Mouse (Mus musculus): ENCODE results near the gene Scn4a.
"Not testable (repeated sequence)": the region's sequence is repeated elsewhere in the genome, so short reads cannot be mapped to it uniquely, and the experiment has no call there.

Gene Scn4a

DNA sequence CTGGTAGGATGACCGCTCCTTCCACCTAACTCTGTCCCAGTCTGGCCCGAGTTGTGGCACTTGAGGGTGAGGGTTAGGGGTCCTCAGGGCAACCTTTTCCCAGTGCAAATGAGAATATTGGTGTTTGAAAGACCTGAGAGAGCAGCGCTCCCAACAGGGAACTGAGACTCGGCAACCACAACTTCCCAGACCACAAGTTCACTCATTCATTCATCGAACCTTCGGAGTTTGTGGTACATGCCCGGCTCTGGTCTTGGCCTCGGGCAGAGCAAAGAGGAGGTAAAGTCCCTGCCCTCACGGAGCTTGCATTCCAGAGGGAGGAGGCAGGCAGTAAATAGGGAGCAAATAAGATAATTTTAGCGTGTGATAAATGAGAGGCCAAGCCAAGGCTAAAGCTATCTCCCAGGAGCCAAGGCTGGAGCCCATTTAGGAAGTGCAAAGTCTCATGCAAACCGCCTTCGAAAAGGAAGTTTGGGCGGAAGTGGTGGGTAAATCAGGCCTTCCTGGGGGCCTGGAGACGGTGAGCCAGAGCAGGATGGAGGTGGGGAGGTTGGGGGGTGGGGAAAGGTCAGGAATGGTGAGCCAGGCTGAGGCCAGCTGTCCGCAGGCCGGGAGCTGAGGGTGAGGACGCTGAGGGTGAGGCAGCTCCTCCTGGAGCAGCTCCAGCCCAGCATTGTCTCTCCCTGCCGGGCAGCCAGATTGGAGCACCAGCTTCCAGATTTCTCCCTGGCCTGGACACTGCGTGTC is 2.5 kb upstream of the Scn4a start:
- no peak for DNase-seq (ENCODE audit: low read depth)

DNA sequence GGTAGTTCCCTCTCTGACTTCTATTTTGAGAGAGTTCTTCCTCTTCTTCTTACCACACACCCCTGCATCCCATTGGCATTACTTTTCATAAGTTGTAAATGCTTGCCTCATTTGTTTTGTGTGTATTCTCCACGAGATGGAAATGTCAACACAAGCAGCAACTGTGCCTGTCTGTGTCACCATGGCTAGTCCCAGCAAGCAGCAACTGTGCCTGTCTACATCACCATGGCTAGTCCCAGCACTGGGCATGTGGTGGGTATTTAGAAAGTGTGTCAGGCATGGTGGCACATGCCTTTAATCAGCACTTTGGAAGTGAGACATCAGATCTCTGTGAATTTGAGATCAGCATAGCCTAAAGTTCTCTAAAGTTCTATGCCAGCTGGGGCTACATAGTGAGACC is 1.1 kb upstream of the Scn4a start:
- no peak for DNase-seq (ENCODE audit: low read depth)

DNA sequence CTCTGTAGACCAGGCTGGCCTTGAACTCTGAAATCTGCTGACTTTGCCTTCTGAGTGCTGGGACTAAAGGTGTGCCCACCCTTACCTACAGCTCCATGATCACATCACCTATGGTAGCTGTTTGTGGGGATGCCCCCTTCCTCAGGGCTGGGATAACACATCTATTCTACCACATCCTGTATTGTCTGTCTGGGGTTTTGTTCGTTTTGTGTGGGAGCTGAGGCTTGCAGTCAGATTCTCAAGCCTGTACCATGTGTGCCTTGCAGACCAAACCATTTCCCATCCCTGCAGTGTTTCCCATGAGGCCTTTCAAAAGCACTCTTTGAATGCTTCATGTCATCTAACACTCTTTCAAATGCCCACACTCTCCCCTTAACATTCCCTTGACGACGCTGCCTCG is 1.1 kb downstream of the Scn4a start:
- no peak for DNase-seq (ENCODE audit: low read depth)

DNA sequence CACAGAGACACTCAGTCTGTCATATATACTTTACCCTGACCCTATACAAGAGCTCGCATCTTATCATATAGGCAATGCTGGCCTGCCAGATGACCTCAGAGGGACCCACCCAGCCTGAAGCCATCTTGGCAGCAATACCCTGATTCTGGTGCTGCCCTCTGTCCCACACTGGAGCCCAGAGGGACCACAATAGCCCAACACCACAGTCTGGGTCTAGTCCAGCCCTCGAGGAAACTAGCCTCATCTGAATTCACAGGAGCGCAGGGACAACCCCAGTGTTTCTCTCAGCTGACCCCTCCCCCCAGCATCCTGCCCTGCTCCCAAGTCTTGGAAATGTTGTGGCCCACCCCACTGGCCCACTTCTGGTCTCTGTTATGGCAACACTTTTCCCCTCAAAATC is 1.8 kb downstream of the Scn4a start:
- DNase-seq (ENCODE audit: low read depth), result no peak

DNA sequence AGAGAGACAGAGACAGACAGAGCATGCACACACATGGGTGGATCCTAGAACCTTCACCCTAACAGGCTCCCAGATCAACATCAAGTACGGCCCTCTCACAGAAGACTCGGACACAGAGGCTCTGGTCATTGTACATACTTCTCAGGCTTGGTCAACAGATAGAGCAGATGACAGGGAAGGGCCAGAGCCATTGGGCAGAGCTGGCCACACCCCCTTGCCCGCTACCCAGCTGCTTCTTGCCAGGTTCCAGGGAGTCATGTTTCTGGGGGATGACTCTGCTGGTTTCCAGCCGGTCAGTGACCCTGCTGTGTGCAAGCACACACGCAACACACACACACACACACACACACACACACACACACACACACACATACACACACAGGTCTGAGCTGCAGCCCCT is 2.2 kb downstream of the Scn4a start:
- no peak for DNase-seq (ENCODE audit: low read depth)

DNA sequence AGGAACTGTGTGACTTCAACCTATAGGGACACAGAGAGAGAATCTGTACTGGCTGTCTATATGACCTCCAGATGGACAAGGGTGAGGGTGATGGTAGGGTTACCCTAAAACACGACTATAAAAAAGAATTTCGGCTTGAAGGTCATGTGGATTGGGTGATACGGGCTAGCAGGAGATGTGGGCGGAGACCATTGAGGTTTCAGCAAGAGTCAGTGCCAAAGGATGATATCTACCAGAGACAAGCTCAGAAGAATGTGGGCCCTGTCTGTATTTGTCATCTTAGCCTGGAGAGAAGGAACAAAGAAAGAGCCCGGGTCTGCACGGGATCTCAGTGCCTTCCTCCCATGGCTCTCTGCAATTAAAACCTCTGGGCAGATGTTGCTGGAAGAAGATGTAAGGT is 3.3 kb downstream of the Scn4a start:
- DNase-seq (ENCODE audit: low read depth), result no peak

DNA sequence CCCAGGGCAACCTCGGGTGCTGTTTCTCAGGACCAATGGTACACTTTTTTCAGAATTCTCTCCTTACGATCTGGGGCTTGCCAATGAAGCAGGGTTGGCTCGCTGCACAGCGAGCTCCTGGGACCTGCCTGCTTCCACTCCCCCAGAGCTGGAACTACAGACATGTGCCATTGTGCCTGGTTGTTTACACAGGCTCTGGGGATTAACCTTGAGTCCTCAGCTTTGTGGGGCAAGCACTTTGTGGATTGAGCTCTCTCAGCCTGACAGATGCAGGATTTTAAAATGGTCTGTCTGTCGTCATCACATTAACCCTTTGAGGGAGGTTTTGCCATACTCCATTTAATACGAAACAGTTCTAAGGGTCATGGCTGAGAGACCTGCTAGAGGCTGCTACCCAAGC is 8.2 kb downstream of the Scn4a start:
- DNase-seq (ENCODE audit: low read depth), result no peak

DNA sequence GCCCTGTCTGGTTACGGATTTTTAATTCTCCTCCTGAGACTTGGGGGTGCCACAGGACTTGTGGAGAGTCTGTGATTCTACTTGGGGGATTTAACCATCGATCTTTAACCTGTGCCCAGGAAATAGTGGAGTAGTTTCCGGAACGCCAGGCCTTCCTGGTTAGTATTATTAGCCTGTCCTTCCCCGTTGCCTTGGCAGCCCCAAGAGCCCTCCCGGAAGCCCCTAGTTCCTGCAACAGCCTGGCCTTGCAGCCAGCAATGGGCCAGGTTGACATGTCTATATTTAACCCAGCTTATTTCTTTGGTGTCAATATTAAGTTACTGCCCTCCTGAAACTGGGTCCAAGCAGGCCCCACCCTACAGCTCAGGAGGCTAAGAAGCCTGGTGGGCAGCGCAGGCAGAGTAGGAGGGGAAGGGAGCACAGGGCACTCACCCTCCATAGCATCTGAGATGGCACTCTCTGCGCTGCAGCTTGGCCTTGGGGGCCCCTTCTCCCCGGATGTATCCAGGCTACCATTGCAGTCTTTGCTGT is 12.0 kb downstream of the Scn4a start:
- no peak for DNase-seq (ENCODE audit: low read depth)

DNA sequence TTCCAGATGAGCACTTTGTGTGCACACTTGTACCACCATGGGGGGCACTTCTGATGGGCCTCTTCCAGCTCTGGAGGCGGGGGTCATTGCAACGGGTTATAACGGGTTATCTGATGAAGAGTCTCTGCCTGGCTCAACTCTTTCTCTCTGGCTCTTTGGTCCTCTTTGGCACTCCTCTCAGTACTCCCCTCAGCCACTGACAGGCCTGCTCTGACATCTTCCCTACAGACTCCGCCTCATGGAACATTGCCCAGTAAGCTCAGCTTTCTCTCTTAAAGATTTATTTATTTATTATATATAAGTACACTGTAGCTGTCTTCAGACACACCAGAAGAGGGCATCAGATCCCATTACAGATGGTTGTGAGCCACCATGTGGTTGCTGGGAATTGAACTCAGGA is 13.8 kb downstream of the Scn4a start:
- DNase-seq (ENCODE audit: low read depth), result not testable (repeated sequence)

DNA sequence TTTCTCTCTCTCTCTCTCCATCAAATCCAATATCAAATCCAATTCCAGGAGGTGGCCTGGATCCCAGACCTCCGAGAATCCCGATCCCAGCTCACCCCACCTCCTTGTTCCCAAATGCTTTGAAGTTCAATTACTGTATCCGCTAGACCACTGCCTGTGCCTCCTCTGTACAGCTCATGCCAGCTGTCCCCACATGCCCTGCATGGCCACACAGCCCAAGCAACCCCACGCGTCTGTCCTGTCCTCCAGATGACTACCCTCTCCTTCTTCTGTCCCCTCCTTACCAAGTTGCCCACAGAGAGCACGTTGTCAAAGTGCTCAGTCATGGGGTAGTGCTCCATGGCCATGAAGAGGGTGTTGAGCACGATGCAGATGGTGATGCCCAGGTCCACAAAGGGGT is 14.2 kb downstream of the Scn4a start:
- no peak for DNase-seq (ENCODE audit: low read depth)

DNA sequence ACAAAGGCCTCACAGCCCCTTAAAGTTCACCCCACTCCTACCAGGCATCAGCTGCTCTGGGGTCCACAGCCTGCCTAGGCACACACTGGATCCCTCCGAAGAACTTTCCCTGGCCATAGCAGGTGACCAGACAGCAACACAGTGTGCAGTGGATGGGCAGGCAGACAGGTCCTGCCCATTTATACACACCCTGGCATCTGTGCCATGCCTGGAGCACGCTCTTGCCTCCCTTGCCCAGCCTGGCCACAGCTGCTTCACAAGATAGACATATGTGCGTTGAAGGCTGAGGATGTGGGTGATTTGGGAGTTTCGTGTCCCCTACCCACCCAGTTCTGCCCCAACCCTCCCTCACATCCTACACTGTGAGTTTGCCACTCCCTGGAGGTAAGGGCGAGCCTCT is 15.1 kb downstream of the Scn4a start:
- DNase-seq (ENCODE audit: low read depth), result no peak

DNA sequence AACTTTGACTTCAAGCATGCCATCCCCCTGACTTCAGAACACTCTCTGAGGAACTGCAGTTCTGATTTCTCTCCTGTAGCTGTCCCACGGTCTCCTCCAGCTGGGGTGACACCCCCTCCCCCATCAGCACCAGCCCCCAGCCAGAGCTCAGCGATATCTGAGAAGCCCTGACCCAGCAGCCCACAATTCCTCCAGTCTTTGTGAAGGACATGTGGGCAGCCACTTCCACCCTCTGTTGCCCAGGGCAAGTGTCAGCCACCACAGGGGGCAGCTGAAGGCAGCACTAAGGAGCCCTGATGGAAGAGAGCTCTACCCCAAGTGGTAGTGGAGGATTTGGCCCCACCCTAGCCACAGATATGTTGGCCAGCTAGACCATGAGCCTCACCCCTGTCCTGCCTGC is 19.0 kb downstream of the Scn4a start:
- DNase-seq (ENCODE audit: low read depth), result no peak

DNA sequence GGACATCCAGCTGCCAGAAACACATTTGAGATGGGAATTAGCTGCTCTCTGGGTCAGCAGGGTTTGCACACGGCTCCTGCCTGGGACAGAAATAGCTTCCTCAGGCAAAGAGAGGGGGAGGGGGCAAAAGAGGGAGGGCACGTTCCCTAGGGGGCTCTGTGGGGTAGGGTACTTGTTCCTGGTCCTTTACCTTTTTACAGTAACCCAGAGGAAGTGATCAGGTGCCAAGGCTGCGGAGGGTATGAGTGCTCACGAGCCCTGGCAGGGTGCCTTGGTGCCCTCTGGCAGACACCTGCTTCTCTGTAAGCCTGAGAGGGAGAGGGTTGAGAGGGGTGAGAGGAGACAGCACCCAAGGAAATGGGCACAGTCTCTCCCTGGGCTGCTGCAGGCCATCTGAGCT is 20.6 kb downstream of the Scn4a start:
- no peak for DNase-seq (ENCODE audit: low read depth)

DNA sequence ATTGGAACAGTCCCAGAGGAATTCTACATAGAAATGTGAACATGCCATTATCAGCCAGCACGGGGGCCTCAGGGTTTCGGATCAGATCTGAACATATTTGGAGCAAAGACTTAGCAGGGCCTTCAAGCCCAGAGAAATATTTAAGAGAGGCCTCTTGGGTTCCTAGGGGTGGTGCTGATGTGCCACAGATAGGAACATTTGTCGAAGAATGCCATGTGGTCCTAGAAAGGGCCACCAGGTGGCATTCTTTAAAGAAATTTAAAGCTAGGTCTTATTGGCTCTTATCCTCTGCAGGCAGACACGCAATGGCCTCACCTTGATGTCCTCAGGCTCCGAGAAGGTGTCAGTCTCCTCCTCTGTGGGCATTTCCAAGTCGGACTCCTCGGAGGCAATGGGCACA is 23.4 kb downstream of the Scn4a start:
- peak; percentile 22 for DNase-seq (ENCODE audit: low read depth)

DNA sequence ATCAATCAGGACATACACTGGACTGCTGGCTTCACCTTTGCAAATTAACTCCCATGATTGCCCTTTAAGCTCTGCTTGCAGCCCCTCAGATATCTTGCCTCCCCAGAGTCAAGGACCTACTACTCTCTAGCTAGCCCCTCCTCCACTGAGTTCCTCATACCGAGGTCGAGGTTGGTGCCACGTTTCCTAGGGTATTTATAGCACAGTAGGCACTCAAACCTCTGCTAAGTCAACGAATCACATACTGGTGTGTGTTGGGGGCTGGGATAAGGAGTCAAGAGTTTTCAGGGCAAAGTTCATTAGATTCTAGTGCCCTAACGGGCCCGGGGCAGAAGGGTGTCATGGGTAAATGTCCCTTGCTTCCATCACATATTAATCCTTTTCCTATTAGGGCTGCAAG is 24.0 kb downstream of the Scn4a start:
- DNase-seq (ENCODE audit: low read depth), result no peak

DNA sequence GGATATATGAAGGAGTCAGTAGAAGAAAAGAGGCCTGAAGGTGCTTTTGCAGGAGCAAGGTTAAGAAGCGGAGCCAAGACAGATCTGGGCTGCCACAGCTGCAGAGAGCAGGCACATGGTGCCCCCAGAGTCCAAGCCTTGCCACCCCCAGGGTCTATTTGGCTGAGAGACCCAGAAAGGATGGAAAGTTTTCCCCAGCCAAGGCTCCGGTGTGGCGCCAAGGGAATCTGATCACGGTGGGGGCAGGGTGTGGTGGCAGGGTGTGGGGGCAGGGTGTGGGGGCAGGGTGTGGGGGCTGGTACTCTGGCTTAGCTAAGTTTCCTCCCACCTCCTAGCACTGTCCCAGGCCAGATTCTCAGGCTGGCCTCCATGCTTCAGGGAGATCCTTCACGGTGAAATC is 24.6 kb downstream of the Scn4a start:
- DNase-seq (ENCODE audit: low read depth), result no peak

DNA sequence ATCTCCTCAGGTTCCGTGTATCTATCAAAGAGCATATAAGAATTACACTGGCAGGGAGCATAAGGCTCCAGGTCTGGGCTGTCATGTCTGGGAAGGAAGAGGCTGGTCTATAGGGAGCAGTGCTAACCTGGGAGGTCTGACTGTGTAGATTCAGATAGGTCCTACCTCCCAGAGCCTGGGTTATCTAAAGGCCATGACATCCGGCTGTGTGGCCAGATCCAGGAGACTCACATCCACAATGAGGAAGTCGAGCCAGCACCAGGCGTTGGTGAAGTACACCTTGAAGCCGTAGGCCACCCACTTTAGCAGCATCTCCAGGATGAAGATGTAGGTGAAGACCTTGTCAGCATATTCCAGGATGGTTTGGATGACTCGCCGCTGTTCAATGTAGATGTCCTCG is 26.6 kb downstream of the Scn4a start:
- no peak for DNase-seq (ENCODE audit: low read depth)

DNA sequence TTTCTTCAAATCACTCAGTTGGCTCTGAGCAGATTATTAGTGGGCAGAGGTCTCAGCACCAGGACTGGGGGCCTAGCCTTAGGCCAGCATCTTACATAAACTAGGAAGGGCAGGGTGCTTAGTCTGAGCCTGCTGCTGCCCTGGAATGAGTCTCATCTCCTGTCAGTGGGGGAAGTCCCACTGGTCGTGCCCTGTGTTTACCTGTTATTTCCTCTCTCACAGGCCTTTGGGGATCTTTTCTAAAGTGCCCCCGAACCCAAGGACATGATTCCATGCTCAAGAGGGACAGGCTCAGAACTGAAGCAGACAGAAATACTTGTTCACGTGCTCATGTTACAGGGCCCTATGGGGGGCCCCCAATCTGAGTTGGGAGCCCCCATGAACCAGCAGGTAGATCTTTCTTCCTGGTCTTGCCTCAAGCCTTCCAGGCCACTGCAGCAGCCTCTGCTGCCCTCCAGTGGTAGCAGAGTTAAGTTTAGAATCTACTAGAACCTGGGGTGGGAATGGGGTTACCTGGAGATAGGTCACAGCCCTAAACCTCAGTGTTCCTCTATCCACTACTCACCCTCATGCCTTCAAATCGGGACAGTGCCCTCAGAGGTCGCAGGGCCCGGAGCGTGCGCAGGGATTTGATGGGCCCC is 27.4 kb downstream of the Scn4a start:
- no peak for DNase-seq (ENCODE audit: low read depth)

DNA sequence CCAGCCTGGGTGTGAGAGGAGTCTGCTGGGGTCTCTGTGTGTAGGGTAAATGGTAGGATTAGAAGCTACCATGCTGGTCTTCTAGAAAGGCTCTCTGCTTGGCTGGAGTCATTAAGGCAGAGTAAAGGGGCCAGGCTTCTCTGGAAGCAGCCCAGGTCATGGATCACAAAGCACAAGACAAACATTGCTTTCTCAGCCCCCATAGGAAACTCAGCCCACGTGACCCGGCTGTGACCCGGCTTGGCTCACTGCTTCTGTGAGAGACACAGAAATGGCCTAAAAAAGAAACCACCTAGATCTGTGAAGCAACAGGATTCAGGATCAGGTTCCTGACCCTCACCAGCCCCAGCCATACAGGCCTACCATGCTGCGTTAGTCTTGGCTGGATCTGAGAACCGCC is 28.2 kb downstream of the Scn4a start:
- no peak for DNase-seq (ENCODE audit: low read depth)

DNA sequence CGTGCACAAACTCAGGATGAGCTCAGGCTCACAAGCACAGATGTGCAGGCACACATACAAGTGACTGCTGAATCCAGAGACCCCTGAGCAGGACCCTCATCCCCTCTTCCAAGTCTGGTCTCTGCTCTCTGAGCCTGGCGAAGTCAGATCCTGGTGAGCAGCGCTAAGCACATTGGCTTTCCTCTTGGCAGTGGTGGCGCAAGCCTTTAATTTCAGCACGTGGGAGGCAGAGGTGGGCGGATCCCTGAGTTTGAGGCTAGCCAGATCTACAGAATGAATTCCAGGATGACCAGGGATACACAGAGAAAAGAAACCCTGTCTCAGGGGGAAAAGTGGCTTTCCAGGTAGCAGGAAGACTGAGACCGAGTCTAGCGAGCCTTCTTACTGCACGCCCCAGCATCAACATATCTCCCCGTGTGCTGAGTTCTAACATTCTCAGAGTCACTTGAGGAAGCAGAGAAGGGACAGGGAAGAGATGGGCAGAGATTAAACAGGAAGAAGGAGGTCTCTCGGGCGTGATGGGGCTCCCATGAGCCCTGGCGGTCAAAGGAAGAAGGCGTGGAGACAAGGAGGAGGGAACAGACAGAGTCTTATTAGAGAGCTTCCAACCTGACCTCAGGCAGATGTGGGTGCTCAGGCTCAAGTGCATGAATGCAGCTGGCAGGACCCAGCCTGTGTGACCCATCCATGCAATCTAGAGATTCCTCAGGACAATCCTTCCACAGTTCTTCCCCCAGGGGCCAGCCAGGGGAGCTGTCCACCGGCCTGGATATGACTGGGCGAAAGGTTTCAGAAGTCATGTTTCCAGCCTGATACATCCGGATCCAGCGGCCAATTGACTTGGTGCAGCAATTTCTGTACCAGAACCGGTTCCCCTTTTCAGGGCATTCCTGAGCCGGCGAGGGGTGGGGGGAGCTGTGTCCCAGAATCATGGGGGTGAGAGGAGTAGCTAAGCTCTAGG is 34.4 kb downstream of the Scn4a start:
- no peak for DNase-seq (ENCODE audit: low read depth)

DNA sequence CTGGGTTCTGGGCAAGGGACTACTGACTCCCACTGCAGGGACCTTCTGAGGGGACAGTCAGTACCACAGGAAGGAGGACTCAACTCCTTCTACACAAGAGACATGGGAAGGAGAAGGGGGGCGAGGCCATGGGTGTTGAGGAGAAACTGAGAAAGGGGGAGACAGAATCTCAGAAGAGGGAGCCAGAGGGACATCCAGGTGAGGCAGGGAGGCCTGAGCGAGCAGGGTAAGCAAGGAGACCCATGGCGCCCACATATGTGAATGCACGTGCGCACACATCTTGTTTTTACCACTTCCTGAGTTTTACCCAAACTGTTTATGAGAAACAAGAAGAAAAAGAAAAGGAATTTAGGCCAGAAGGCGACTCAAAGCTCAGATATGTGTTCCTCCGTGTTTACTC is 35.3 kb downstream of the Scn4a start:
- DNase-seq (ENCODE audit: low read depth), result no peak

DNA sequence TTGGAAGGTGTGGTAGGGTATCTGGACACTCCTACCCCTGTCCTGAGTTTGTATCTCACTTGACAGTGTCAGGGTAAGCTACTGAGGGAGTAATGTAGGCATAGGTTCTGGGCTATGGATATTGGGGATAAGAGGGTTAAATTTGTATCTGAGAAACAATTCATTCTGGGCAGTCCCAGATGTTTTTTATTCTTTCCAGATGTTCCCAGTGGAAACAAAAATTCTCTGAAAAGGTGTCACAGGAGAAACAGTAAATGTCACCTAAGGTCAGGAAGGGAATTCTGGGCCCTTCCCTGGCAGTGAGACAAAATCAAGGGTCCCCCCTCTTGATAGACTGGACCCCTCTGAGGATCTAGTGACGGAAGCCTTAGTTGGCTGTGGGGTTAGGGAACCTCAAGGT is 36.7 kb downstream of the Scn4a start:
- DNase-seq (ENCODE audit: low read depth), result no peak

DNA sequence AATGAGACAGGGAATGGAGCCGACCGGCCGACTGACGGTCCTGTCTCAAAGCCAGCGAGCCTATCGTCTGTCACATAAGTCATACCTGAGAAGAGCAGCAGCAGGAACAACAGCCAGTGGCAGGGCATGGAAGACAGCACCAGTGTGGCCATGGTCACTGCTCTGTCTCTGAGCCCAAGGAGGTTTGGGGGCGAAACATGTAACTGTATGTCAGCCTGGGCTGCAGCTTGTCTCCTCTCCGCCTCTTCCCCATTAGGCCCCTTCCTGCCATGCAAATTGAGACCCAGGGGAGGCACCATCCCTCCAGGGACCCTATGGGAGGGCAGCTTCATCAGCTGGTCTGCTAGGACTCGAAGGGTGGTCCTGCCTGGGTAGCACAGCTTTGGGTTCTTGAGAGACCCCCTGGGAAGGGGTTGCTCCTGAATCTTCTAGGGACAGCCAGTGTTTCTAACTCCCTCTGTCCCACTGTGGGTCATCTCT is 38.7 kb downstream of the Scn4a start, which contains the start of gene Cd79b:
TSS of gene Cd79b (minus strand) at position 430 of the 480 bp plus-strand sequence.
- no peak for DNase-seq (ENCODE audit: low read depth)
